Mouse (Mus musculus): ENCODE data around the gene Ndufs4. TPM values are rescaled to one million over a fixed set of nuclear protein-coding genes. Genes with fewer than 3 reads are reported as not detected.

Ndufs4 gene
- polyA plus RNA-seq, 1 experiment from 2014 or later, result 413 TPM

- H3K4me3 ChIP-seq (ENCODE audit: low read depth, low read length), result no peak overlapping the region
- no peak overlapping the region for H3K9ac ChIP-seq (ENCODE audit: low read depth, low read length)
- 30% methylated on average over 5 of the region's 5 CpGs for WGBS
- no peak for TF ChIP-seq CTCF (IDR thresholded peaks at IDR 0.05; ENCODE audit: low read depth)
- H3K27me3 ChIP-seq (replicated peaks; ENCODE audit: control insufficient read depth, insufficient read depth, low read length), result no peaks in the 10 kb centered on the region
- H3K4me1 ChIP-seq (replicated peaks; ENCODE audit: control insufficient read depth, insufficient read depth, low read length), result no peaks in the 10 kb centered on the region
- H3K36me3 ChIP-seq (ENCODE audit: control insufficient read depth, insufficient read depth), result no peaks in the 10 kb centered on the region
- no peaks in the 10 kb centered on the region for H3K9me3 ChIP-seq (ENCODE audit: control insufficient read depth)
- ATAC-seq, result no peak
- no peak overlapping the region for H3K27ac ChIP-seq (ENCODE audit: low read depth, low read length)
- H3K4me2 ChIP-seq (replicated peaks; ENCODE audit: low read depth), result no peak overlapping the region
Observed at GRCm38 (mm10) chr13:114406866-114407265, 18.8 kb upstream of the Ndufs4 start.

- H3K9ac ChIP-seq (ENCODE audit: low read depth, low read length), result no peak overlapping the region
- H3K36me3 ChIP-seq (ENCODE audit: control insufficient read depth, insufficient read depth), result no peaks in the 10 kb centered on the region
- no peak overlapping the region for H3K4me2 ChIP-seq (replicated peaks; ENCODE audit: low read depth)
- no peak for ATAC-seq
- TF ChIP-seq CTCF (IDR thresholded peaks at IDR 0.05; ENCODE audit: low read depth), result no peak
- H3K4me1 ChIP-seq (replicated peaks; ENCODE audit: control insufficient read depth, insufficient read depth, low read length), result no peaks in the 10 kb centered on the region
- H3K27ac ChIP-seq (ENCODE audit: low read depth, low read length), result no peak overlapping the region
- no peaks in the 10 kb centered on the region for H3K9me3 ChIP-seq (ENCODE audit: control insufficient read depth)
- 32% methylated on average over 5 of the region's 5 CpGs for WGBS
- no peaks in the 10 kb centered on the region for H3K27me3 ChIP-seq (replicated peaks; ENCODE audit: control insufficient read depth, insufficient read depth, low read length)
- no peak overlapping the region for H3K4me3 ChIP-seq (ENCODE audit: low read depth, low read length)
Observed at GRCm38 (mm10) chr13:114406424-114406823, 18.4 kb upstream of the Ndufs4 start.

- no peaks in the 10 kb centered on the region for H3K36me3 ChIP-seq (ENCODE audit: control insufficient read depth, insufficient read depth)
- no peaks in the 10 kb centered on the region for H3K4me1 ChIP-seq (replicated peaks; ENCODE audit: control insufficient read depth, insufficient read depth, low read length)
- no peak for ATAC-seq
- H3K4me2 ChIP-seq (replicated peaks; ENCODE audit: low read depth), result no peak overlapping the region
- WGBS, result 91% methylated on average over 9 of the region's 9 CpGs
- H3K4me3 ChIP-seq (ENCODE audit: low read depth, low read length), result no peak overlapping the region
- TF ChIP-seq CTCF (IDR thresholded peaks at IDR 0.05; ENCODE audit: low read depth), result no peak
- H3K9ac ChIP-seq (ENCODE audit: low read depth, low read length), result no peak overlapping the region
- H3K27ac ChIP-seq (ENCODE audit: low read depth, low read length), result no peak overlapping the region
- H3K27me3 ChIP-seq (replicated peaks; ENCODE audit: control insufficient read depth, insufficient read depth, low read length), result no peaks in the 10 kb centered on the region
- no peaks in the 10 kb centered on the region for H3K9me3 ChIP-seq (ENCODE audit: control insufficient read depth)
Observed at GRCm38 (mm10) chr13:114405100-114405715, 17.1 kb upstream of the Ndufs4 start.

GRCm38 (mm10) chr13:114398906-114399305 is 10.8 kb upstream of the Ndufs4 start:
- Histone ChIP-seq H3K9ac (ENCODE audit: low read depth, low read length) (no peak overlapping the region), H3K9me3 (ENCODE audit: control insufficient read depth) (no peaks in the 10 kb centered on the region), H3K27ac (ENCODE audit: low read depth, low read length) (no peak overlapping the region), H3K4me2 (replicated peaks; ENCODE audit: low read depth) (no peak overlapping the region), H3K4me3 (ENCODE audit: low read depth, low read length) (no peak overlapping the region), H3K36me3 (ENCODE audit: control insufficient read depth, insufficient read depth) (no peaks in the 10 kb centered on the region), H3K4me1 (replicated peaks; ENCODE audit: control insufficient read depth, insufficient read depth, low read length) (no peaks in the 10 kb centered on the region), H3K27me3 (replicated peaks; ENCODE audit: control insufficient read depth, insufficient read depth, low read length) (no peaks in the 10 kb centered on the region)
- ATAC-seq, result no peak
- no peak for TF ChIP-seq CTCF (IDR thresholded peaks at IDR 0.05; ENCODE audit: low read depth)
- WGBS, result 80% methylated on average over 2 of the region's 2 CpGs

GRCm38 (mm10) chr13:114397281-114397680 is 9.2 kb upstream of the Ndufs4 start:
- H3K4me2 ChIP-seq (replicated peaks; ENCODE audit: low read depth), result peak overlapping the region; percentile 49
- no peak overlapping the region for H3K4me3 ChIP-seq (ENCODE audit: low read depth, low read length)
- H3K27me3 ChIP-seq (replicated peaks; ENCODE audit: control insufficient read depth, insufficient read depth, low read length), result no peaks in the 10 kb centered on the region
- no peak for TF ChIP-seq CTCF (IDR thresholded peaks at IDR 0.05; ENCODE audit: low read depth)
- no peak overlapping the region for H3K27ac ChIP-seq (ENCODE audit: low read depth, low read length)
- WGBS, result 70% methylated on average over 9 of the region's 9 CpGs
- ATAC-seq, result no peak
- no peaks in the 10 kb centered on the region for H3K36me3 ChIP-seq (ENCODE audit: control insufficient read depth, insufficient read depth)
- H3K4me1 ChIP-seq (replicated peaks; ENCODE audit: control insufficient read depth, insufficient read depth, low read length), result no peaks in the 10 kb centered on the region
- no peak overlapping the region for H3K9ac ChIP-seq (ENCODE audit: low read depth, low read length)
- H3K9me3 ChIP-seq (ENCODE audit: control insufficient read depth), result no peaks in the 10 kb centered on the region

GRCm38 (mm10) chr13:114396863-114397262 is 8.8 kb upstream of the Ndufs4 start:
- ATAC-seq, result peak; percentile 28; the same call in 1 of the 2 replicates
- H3K9me3 ChIP-seq (ENCODE audit: control insufficient read depth), result no peaks in the 10 kb centered on the region
- no peak overlapping the region for H3K27ac ChIP-seq (ENCODE audit: low read depth, low read length)
- WGBS, result 35% methylated on average over 10 of the region's 10 CpGs
- H3K4me2 ChIP-seq (replicated peaks; ENCODE audit: low read depth), result peak overlapping the region; percentile 49
- no peaks in the 10 kb centered on the region for H3K27me3 ChIP-seq (replicated peaks; ENCODE audit: control insufficient read depth, insufficient read depth, low read length)
- no peak overlapping the region for H3K4me3 ChIP-seq (ENCODE audit: low read depth, low read length)
- H3K4me1 ChIP-seq (replicated peaks; ENCODE audit: control insufficient read depth, insufficient read depth, low read length), result no peaks in the 10 kb centered on the region
- H3K9ac ChIP-seq (ENCODE audit: low read depth, low read length), result no peak overlapping the region
- no peak for TF ChIP-seq CTCF (IDR thresholded peaks at IDR 0.05; ENCODE audit: low read depth)
- H3K36me3 ChIP-seq (ENCODE audit: control insufficient read depth, insufficient read depth), result no peaks in the 10 kb centered on the region

- no peaks in the 10 kb centered on the region for H3K4me1 ChIP-seq (replicated peaks; ENCODE audit: control insufficient read depth, insufficient read depth, low read length)
- H3K4me3 ChIP-seq (ENCODE audit: low read depth, low read length), result no peak overlapping the region
- no peaks in the 10 kb centered on the region for H3K27me3 ChIP-seq (replicated peaks; ENCODE audit: control insufficient read depth, insufficient read depth, low read length)
- WGBS, result 99% methylated on average over 2 of the region's 2 CpGs
- no peak overlapping the region for H3K4me2 ChIP-seq (replicated peaks; ENCODE audit: low read depth)
- ATAC-seq, result no peak
- H3K9ac ChIP-seq (ENCODE audit: low read depth, low read length), result no peak overlapping the region
- H3K36me3 ChIP-seq (ENCODE audit: control insufficient read depth, insufficient read depth), result no peaks in the 10 kb centered on the region
- H3K27ac ChIP-seq (ENCODE audit: low read depth, low read length), result no peak overlapping the region
- no peak for TF ChIP-seq CTCF (IDR thresholded peaks at IDR 0.05; ENCODE audit: low read depth)
- H3K9me3 ChIP-seq (ENCODE audit: control insufficient read depth), result no peaks in the 10 kb centered on the region
Observed at GRCm38 (mm10) chr13:114394784-114395183, 6.7 kb upstream of the Ndufs4 start.

All from intestine, postnatal 0 days (tissue).